Comparison of ENCODE assay signal across 8 mouse cellular contexts in genomic region chr1:168476216-168476897, GRCm38 (mm10). TPM values are rescaled to one million over a fixed set of nuclear protein-coding genes. Genes with fewer than 3 reads are reported as not detected.
DNase-seq lines count a peak whose midpoint lies in the region.

No protein-coding gene starts in this region.

- peak; percentile 59 for DNase-seq in gastrocnemius, adult 18-20 months (ENCODE audit: low spot score)
- DNase-seq in gastrocnemius, postnatal 10 days = no peak
- DNase-seq in adrenal gland, adult (ENCODE audit: inconsistent age in 2 of 2, low spot score in 1 of 2) = peak; percentile 39 to 88
- peak; percentile 6 to 19 for DNase-seq in gastrocnemius, adult 8-10 months (ENCODE audit: low spot score in 2 of 2)
- DNase-seq in kidney, postnatal 14 days = peak; percentile 13
- no peak for DNase-seq in yolk sac, embryonic 10.5 days (ENCODE audit: low spot score)
- no peak for DNase-seq in urinary bladder, postnatal 14 days (ENCODE audit: low spot score)
- no peak for DNase-seq in lung, postnatal 25 days (ENCODE audit: low spot score)

RNA-seq across cellular contexts. Expression of gene Pbx1, which starts 44.3 kb away (rescaled TPM):
- 10 to 100 TPM; 25.2 to 28.0 TPM for total RNA-seq in gastrocnemius, adult 18-20 months (2021)
- 10 to 100 TPM; 27.0 to 32.2 TPM for total RNA-seq in gastrocnemius, postnatal 10 days (2021)
- total RNA-seq in gastrocnemius, adult 8-10 months (2022) = 10 to 100 TPM; 18.8 to 23.7 (median 20.0) TPM

Comparison
In these comparisons a context has a peak if more than half of its experiments do, and no peak if none do; other contexts are left out.
1. DNase-seq: peak in gastrocnemius, adult 18-20 months (single experiment), adrenal gland, adult (2 of 2), gastrocnemius, adult 8-10 months (2 of 2) and kidney, postnatal 14 days (single experiment); none in gastrocnemius, postnatal 10 days (single experiment), yolk sac, embryonic 10.5 days (single experiment), urinary bladder, postnatal 14 days (single experiment) and lung, postnatal 25 days (single experiment).